Mouse (Mus musculus) v-Abl transformed pro-B cells (cell line): ENCODE results near the gene Olfr506.
"Not testable (repeated sequence)": the region's sequence is repeated elsewhere in the genome, so short reads cannot be mapped to it uniquely, and the experiment has no call there.

Source experiments
- in situ Hi-C, 2 experiments: fragments of 400-800 bp; cut with MboI; formaldehyde crosslinking; loops; one replicate each; pipeline ENCODE4 v1.15.1; 2025; ENCODE audit not compliant: unreplicated experiment in 2 of 2

Olfr506 gene

DNA sequence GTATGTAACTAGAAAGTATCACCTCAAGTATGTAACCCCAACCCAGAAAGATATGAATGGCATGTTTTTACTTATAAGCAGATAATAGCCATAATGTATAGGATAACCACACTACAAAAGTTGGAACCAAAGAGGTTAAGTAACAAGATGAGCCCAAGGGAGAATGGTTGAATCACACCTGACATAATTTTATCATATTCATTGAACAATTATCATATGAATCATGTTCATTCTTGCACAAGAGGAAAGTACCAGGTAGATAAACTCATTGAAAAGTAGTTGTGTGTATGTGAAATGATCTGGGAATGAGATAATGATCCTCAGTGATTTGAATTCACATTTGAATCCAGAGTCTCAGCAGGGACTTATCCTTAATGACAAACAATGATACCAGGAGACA lies at the start of gene Olfr506:
TSS of gene Olfr506 (plus strand) at position 301 of the 400 bp plus-strand sequence.
- in situ Hi-C loops: no loop called here

DNA sequence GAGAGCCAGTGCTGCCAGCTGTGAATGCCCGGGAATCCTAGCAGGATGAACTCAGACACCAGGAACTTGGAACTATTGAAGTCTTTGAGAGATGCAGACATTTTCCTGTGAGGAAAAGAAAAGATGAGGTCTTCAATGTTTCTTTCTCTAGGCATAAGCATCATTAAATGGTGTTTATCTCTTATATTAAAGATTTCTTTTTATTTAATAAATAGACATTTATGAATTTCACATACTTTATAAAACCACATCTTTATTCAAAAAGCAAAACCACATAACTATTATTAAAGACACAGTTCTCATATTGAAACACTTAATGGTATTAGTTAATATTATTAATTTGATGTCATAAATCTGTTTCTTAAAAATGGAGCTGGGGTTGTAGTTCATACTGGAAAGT lies 44.9 kb upstream of the Olfr506 start, which contains the start of gene Olfr504:
TSS of gene Olfr504 (minus strand) at position 101 of the 400 bp plus-strand sequence.
- in situ Hi-C loops: no loop called here

GRCm38 (mm10) chr7:108589797-108590196 lies 20.8 kb upstream of the Olfr506 start:
- in situ Hi-C loops: no loop called here

- in situ Hi-C loops: not testable (repeated sequence)
Observed at GRCm38 (mm10) chr7:108601916-108602315, 8.7 kb upstream of the Olfr506 start.

- in situ Hi-C loops: no loop called here
Observed at GRCm38 (mm10) chr7:108614110-108614509, 3.5 kb downstream of the Olfr506 start.

DNA sequence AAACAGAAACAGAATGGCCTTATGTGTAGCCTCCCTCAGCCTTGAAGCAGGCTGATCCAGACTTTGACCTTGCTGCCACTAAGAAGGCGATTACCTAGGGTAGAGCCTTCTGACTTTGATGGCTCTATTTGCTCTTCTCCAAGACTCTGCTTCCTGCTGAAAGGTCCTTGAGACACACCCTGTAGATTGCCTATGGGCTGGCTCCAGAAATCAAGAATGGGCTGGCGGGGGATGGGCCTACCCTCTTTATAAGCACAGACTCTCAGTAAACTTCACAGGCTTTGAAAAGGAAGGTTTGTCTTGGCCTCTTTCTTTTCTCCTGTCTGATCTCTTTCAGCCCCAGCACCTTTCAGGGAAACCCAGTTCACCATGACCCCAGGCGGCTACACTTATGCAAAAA lies 6.2 kb downstream of the Olfr506 start:
- in situ Hi-C loops: not testable (repeated sequence)

DNA sequence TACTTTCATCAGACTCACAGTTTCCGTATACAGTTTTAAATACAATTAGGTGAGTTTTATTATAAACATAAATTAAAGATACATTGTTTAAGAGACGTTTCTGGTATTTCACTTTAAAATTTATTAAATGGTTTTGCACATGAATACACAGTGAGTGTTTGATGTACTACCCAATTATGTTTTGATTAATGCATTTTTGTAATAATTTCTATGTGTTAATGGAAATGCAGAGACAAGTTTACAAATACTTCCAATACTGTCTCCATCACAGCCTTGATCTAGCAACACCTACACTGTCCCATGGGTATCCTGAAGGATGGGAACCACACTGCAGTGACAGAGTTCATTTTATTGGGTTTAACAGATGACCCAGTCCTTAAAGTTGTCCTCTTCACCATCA lies 10.9 kb downstream of the Olfr506 start, which contains the start of gene Olfr507:
TSS of gene Olfr507 (plus strand) at position 301 of the 400 bp plus-strand sequence.
- in situ Hi-C loops: no loop called here

- in situ Hi-C loops: no loop called here
Observed at GRCm38 (mm10) chr7:108629694-108630093, 19.1 kb downstream of the Olfr506 start, which contains the start of gene Olfr508. Olfr508 (plus strand) TSS chr7:108629994.

DNA sequence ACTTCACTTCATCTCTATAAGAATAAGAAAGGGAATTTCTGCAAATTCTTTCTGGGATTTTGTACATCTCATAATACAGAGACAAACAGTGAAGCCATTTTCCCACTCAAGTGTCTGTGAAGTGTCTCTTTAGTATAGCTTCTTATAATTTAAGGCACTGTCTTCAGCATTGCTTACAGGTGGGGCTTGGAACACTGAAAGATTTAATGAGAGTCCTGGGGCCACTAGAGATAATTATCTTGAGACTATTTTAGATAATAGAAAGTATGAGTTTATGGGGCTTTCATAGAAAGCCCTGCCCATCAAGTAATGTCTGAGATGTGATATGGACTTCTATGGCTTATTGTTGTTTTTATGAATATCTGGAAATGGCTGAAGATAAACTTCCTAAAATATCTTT lies 41.2 kb downstream of the Olfr506 start, which contains the start of gene Olfr509:
TSS of gene Olfr509 (minus strand) at position 101 of the 400 bp plus-strand sequence.
- in situ Hi-C loops: no loop called here

GRCm38 (mm10) chr7:108662419-108662818 lies 51.8 kb downstream of the Olfr506 start:
- in situ Hi-C loops: no loop called here
